Mouse (Mus musculus) kidney, embryonic 14.5 days (tissue): ENCODE measurements around the gene Acer1. TPM values are rescaled to one million over a fixed set of nuclear protein-coding genes. Genes with fewer than 3 reads are reported as not detected.

Experiments used
- ATAC-seq: fragments of 200-750 bp; cut with Nextera tagmentation; 2 replicates; pipeline ENCODE4 v1.8.0; 2017; ENCODE audit warnings: moderate number of reproducible peaks, mild to moderate bottlenecking, moderate TSS enrichment, moderate library complexity; ENCODE audit not compliant: low FRiP score, low TSS enrichment
- H3K27ac ChIP-seq: fragments of 300-500 bp; sonication (generic); 2 replicates; pipeline ENCODE4 v1.5.1; 2014; ENCODE audit warnings: low read depth, mild to moderate bottlenecking, low read length, moderate library complexity, mixed read lengths
- H3K27me3 ChIP-seq: fragments of 300-500 bp; sonication (generic); 2 replicates; pipeline ENCODE4 v1.6.1; 2014; ENCODE audit warnings: mild to moderate bottlenecking, low read length; ENCODE audit not compliant: control insufficient read depth, insufficient read depth
- H3K36me3 ChIP-seq: fragments of 300-500 bp; sonication (generic); 2 replicates; pipeline ENCODE4 v1.6.1; 2014; ENCODE audit warnings: low read length, mixed read lengths; ENCODE audit not compliant: control insufficient read depth, insufficient read depth
- H3K4me1 ChIP-seq: fragments of 300-500 bp; sonication (generic); 2 replicates; pipeline ENCODE4 v1.6.1; 2014; ENCODE audit warnings: low read length, mixed read lengths; ENCODE audit not compliant: control insufficient read depth, insufficient read depth
- H3K4me2 ChIP-seq: fragments of 300-500 bp; sonication (generic); replicated peaks from 2 replicates; pipeline ENCODE4 v1.6.1; 2014; ENCODE audit warnings: low read depth, mild to moderate bottlenecking, low read length
- H3K4me3 ChIP-seq: fragments of 300-500 bp; sonication (generic); 2 replicates; pipeline ENCODE4 v1.5.1; 2014; ENCODE audit warnings: mild to moderate bottlenecking, low read length
- H3K9ac ChIP-seq: fragments of 300-500 bp; sonication (generic); 2 replicates; pipeline ENCODE4 v1.6.1; 2014; ENCODE audit warnings: low read depth, mild to moderate bottlenecking, low read length, moderate library complexity
- H3K9me3 ChIP-seq: fragments of 300-500 bp; sonication (generic); 2 replicates; pipeline ENCODE4 v1.6.1; 2016; ENCODE audit warnings: low read length; ENCODE audit not compliant: control insufficient read depth
- WGBS: fragments of 180-500 bp; shearing (Covaris S2); extraction: QIAGEN DNeasy Blood & Tissue Kit; methylation state at CpG from one replicate; pipeline ENCODE4 v1.1.7; 2014; 5-methylcytosine and 5-hydroxymethylcytosine counted together
- polyA plus RNA-seq: library from polyadenylated mRNA; unstranded; fragments of >200 nt; fragmentation: Nextera tagmentation; extraction: Ambion mirVana; gene quantifications from 2 replicates; pipeline ENCODE4 v1.2.1, GENCODE M21; 2014

The Acer1 gene
- polyA plus RNA-seq, 1 experiment from 2014 or later, result not detected

GRCm38 (mm10) chr17:56936731-56937130, 45.2 kb downstream of the Acer1 start:
- 0 out of 2 replicates have a peak, but pooled peaks cover 2% of the 10 kb centered on the region for H3K9me3 ChIP-seq
- no peak overlapping the region for H3K9ac ChIP-seq
- peaks cover 17% of the 10 kb centered on the region for H3K4me1 ChIP-seq
- no peak overlapping the region for H3K4me2 ChIP-seq
- H3K4me3 ChIP-seq, result no peak overlapping the region
- no peaks in the 10 kb centered on the region for H3K36me3 ChIP-seq
- no peak overlapping the region for H3K27ac ChIP-seq
- WGBS, result 92% methylated on average over 7 of the region's 7 CpGs
- no peaks in the 10 kb centered on the region for H3K27me3 ChIP-seq
- ATAC-seq, result no peak

GRCm38 (mm10) chr17:56935363-56936131, 46.4 kb downstream of the Acer1 start, which contains the start of gene Mllt1:
Mllt1 (minus strand) TSS chr17:56935415.
- H3K27ac ChIP-seq, result peak within 1 kb of the TSS; percentile 62; the same call in 1 of the 2 replicates
- no peaks in the 10 kb centered on the region for H3K27me3 ChIP-seq
- peak within 1 kb of the TSS; percentile 95 for H3K9ac ChIP-seq
- H3K4me3 ChIP-seq, result peak within 1 kb of the TSS; percentile 96
- H3K4me1 ChIP-seq, result peaks cover 17% of the 10 kb centered on the region
- no peaks in the 10 kb centered on the region for H3K9me3 ChIP-seq
- peak; percentile 98 for ATAC-seq
- H3K4me2 ChIP-seq, result peak within 1 kb of the TSS; percentile 90
- 2% methylated on average over 69 of the region's 76 CpGs for WGBS
- no peaks in the 10 kb centered on the region for H3K36me3 ChIP-seq

- Histone ChIP-seq H3K27ac (peak overlapping the region; percentile 62; the same call in 1 of the 2 replicates), H3K9ac (peak overlapping the region; percentile 95)
- under 1% methylated on average over 39 of the region's 45 CpGs for WGBS
Measured at GRCm38 (mm10) chr17:56934545-56935330, 47.2 kb downstream of the Acer1 start.

GRCm38 (mm10) chr17:56933395-56933794, 48.5 kb downstream of the Acer1 start:
- Histone ChIP-seq H3K9me3 (no peaks in the 10 kb centered on the region), H3K4me3 (no peak overlapping the region), H3K4me2 (peak overlapping the region; percentile 90; the same call in 1 of the 2 replicates), H3K4me1 (peaks cover 17% of the 10 kb centered on the region), H3K27me3 (no peaks in the 10 kb centered on the region), H3K27ac (no peak overlapping the region), H3K36me3 (no peaks in the 10 kb centered on the region), H3K9ac (no peak overlapping the region)
- WGBS, result 92% methylated on average over 2 of the region's 2 CpGs
- no peak for ATAC-seq

More at GRCm38 (mm10) chr17:56934545-56935330, 47.2 kb downstream of the Acer1 start:
- Histone ChIP-seq H3K27me3 (no peaks in the 10 kb centered on the region), H3K9me3 (no peaks in the 10 kb centered on the region), H3K4me3 (peak overlapping the region; percentile 96), H3K4me2 (peak overlapping the region; percentile 90), H3K36me3 (no peaks in the 10 kb centered on the region), H3K4me1 (peaks cover 17% of the 10 kb centered on the region)
- ATAC-seq, result peak; percentile 44

GRCm38 (mm10) chr17:56930026-56930425, 51.9 kb downstream of the Acer1 start:
- Histone ChIP-seq H3K36me3 (peaks cover 8% of the 10 kb centered on the region; the same call in 1 of the 2 replicates), H3K27ac (no peak overlapping the region), H3K4me1 (peaks cover 20% of the 10 kb centered on the region), H3K9me3 (no peaks in the 10 kb centered on the region), H3K4me3 (no peak overlapping the region), H3K9ac (no peak overlapping the region), H3K27me3 (no peaks in the 10 kb centered on the region), H3K4me2 (no peak overlapping the region)
- WGBS, result 88% methylated on average over 8 of the region's 8 CpGs
- no peak for ATAC-seq

- Histone ChIP-seq H3K27me3 (no peaks in the 10 kb centered on the region), H3K4me3 (no peak overlapping the region), H3K27ac (no peak overlapping the region), H3K4me1 (peaks cover 20% of the 10 kb centered on the region), H3K9ac (no peak overlapping the region), H3K36me3 (peaks cover 13% of the 10 kb centered on the region; the same call in 1 of the 2 replicates), H3K9me3 (no peaks in the 10 kb centered on the region), H3K4me2 (no peak overlapping the region)
- ATAC-seq, result no peak
- 87% methylated on average over 1 of the region's 1 CpGs for WGBS
Measured at GRCm38 (mm10) chr17:56929530-56929929, 52.4 kb downstream of the Acer1 start.

- Histone ChIP-seq H3K4me2 (no peak overlapping the region), H3K27me3 (no peaks in the 10 kb centered on the region), H3K4me1 (peaks cover 15% of the 10 kb centered on the region), H3K9ac (no peak overlapping the region), H3K36me3 (peaks cover 13% of the 10 kb centered on the region; the same call in 1 of the 2 replicates), H3K9me3 (no peaks in the 10 kb centered on the region), H3K4me3 (no peak overlapping the region), H3K27ac (no peak overlapping the region)
- no peak for ATAC-seq
Measured at GRCm38 (mm10) chr17:56929101-56929500, 52.8 kb downstream of the Acer1 start.

GRCm38 (mm10) chr17:56925998-56926397, 55.9 kb downstream of the Acer1 start:
- WGBS, result 89% methylated on average over 2 of the region's 2 CpGs
- no peak overlapping the region for H3K4me3 ChIP-seq
- no peak overlapping the region for H3K27ac ChIP-seq
- 0 out of 2 replicates have a peak, but pooled peaks cover 3% of the 10 kb centered on the region for H3K4me1 ChIP-seq
- H3K4me2 ChIP-seq, result no peak overlapping the region
- H3K36me3 ChIP-seq, result peaks cover 31% of the 10 kb centered on the region
- H3K9ac ChIP-seq, result no peak overlapping the region
- H3K27me3 ChIP-seq, result no peaks in the 10 kb centered on the region
- H3K9me3 ChIP-seq, result peaks cover 2% of the 10 kb centered on the region; the same call in 1 of the 2 replicates
- no peak for ATAC-seq
